Mouse (Mus musculus) left cerebral cortex, adult 8-10 months (tissue): ENCODE measurements around the gene Fbxl14. TPM values are rescaled to one million over a fixed set of nuclear protein-coding genes. Genes with fewer than 3 reads are reported as not detected.
"Not testable (repeated sequence)": the region's sequence is repeated elsewhere in the genome, so short reads cannot be mapped to it uniquely, and the experiment has no call there.

Experiments
- DNase-seq, 2 experiments: peaks; one replicate each; pipeline ENCODE4 v3.0.0; 2022; ENCODE audit warnings: low spot score in 2 of 2
- total RNA-seq, 4 experiments: library from RNA; stranded (reverse); gene quantifications; 2 replicates each; pipeline ENCODE4 v1.2.4; 2022

Fbxl14 gene
- total RNA-seq = 10 to 100 TPM; 31.1 to 35.0 (median 32.7) TPM

- peak in 1 of 2 experiments; percentile 31 for DNase-seq
These were observed at the start of gene Fbxl14 for GRCm38 (mm10) chr6:119479343-119479875. Fbxl14 (plus strand) TSS chr6:119479668.

- peak in 1 of 2 experiments; percentile 30 for DNase-seq
These were observed 49.0 kb upstream of the Fbxl14 start for GRCm38 (mm10) chr6:119430508-119430907.

- DNase-seq = no peak
These were observed 47.6 kb upstream of the Fbxl14 start for GRCm38 (mm10) chr6:119431751-119432324.

- DNase-seq = no peak
These were observed 45.1 kb upstream of the Fbxl14 start for GRCm38 (mm10) chr6:119434394-119434793.

DNA sequence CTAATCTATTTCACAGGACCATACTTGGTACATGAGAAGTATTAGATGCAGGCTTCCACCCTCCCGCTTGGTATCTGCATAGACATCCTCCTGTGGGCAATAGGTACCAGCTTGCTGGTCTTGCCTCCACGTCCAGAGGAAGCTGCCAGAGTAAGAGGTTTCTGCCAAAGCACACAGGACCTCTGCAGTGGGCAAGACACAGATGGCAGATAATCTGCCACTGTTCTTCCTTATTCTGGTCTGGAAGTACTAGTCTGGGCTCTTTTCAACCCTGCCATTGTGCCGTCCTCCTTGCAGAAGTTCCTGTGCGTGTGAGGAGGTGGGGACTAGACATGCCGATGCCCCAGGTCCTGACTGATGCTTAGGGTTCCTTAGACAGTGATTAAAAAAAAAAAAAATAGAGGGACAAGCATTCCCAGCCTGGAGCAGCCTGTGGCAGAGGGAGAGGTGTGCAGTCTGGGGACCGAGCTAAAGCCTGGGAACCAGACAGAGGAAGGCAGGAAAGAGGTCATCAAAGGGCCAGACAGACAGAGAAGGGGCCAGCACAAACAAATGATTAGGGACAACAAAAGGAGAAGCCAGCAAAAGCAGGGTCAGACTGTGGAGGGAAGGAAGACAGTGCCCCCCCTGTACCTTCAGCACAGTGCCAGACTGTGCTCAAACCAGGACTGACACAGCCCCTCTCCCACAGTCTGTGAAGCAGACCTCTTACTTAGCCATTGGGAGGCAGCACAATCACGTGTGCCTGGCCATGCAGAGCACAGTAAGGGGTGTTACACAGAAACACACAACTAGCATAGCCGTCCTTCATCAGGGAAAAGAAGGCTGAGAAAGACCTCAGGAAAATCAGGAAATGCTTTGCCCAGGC, 41.3 kb upstream of the Fbxl14 start:
- no peak for DNase-seq

- not testable (repeated sequence) for DNase-seq
These were observed 36.7 kb upstream of the Fbxl14 start for GRCm38 (mm10) chr6:119442729-119443128.

GRCm38 (mm10) chr6:119443742-119444645, 35.5 kb upstream of the Fbxl14 start:
- peak; percentile 45 to 47 for DNase-seq

GRCm38 (mm10) chr6:119445671-119446607, 33.5 kb upstream of the Fbxl14 start:
- DNase-seq = no peak

DNA sequence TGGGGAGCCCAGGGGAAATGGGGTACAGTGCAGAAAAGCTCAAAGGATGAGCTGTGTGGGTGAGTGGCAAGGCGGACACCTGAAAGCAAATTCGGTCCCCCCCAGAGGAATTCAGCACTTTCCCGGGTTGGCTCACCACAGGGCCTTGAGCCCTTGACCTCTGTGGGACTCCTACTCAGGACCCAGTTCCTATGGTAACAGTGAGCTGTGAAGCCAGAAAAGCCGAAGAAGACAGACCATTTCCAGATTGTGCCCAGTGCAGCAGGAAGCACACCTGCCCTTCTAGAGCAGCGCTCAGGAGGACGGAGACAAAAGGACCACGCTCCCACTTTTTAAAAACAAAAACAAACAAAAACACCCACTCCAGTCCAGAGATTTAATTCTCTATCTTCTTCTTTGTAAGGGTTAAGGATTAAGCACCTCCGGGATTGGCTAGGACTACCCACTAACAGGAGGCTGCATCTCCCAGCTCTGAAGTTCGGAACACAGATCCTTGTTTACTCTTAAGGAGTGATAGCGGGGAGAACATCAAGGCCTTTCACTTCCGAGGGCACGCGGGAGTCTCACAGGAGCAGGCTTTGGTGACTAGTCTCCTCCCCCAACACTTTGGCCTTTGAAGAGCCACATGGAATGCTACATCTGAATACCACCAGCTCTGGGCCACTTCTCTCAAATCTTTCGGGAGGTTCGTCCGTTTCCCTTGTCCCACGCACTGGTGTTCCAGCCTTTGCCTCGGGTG, 31.0 kb upstream of the Fbxl14 start:
- no peak for DNase-seq

DNA sequence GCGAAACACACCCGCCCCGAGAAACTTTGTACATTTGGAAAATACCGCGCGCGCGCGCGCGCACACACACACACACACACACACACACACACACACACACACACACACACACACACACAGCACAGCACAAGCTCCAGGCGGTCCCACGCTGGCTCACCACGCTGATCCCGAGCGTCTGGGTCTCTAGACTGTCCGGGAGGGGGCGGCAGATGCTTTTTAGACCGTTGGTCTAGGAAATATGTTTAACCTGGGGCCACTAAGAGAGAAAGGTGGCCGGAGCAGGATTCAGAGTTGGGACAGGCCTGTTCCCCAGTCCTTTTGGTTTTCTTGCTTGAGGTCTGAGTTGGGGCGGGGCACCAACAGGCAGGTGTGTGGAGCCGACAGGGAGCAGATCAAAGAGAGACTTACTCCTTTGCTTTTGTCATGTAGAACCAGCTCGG, 30.4 kb upstream of the Fbxl14 start:
- no peak for DNase-seq

GRCm38 (mm10) chr6:119450965-119451943, 28.2 kb upstream of the Fbxl14 start:
- DNase-seq = no peak

GRCm38 (mm10) chr6:119451981-119452499, 27.4 kb upstream of the Fbxl14 start:
- peak; percentile 51 to 79 for DNase-seq

GRCm38 (mm10) chr6:119458166-119458565, 21.3 kb upstream of the Fbxl14 start:
- no peak for DNase-seq

- no peak for DNase-seq
These were observed 20.4 kb upstream of the Fbxl14 start for GRCm38 (mm10) chr6:119459041-119459440.

DNA sequence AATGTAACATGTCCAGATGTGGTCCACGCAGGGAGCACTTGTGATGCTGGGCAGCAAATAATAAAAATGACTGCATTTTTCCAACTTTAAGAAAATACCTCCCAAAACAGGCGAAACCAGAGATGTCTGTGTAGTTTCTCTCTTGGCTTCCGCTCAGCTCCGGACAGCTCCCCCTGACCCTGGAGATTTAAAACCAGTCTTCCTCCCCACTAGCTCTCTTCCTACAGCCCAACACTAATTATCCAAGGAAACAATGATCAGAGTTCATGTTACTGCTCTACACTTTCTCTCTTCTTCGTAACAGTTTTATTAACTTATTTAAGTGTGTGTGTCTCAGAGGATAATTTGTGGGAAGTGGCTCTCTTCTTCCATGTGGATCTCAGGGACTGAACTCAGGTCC, 19.1 kb upstream of the Fbxl14 start:
- no peak for DNase-seq

DNA sequence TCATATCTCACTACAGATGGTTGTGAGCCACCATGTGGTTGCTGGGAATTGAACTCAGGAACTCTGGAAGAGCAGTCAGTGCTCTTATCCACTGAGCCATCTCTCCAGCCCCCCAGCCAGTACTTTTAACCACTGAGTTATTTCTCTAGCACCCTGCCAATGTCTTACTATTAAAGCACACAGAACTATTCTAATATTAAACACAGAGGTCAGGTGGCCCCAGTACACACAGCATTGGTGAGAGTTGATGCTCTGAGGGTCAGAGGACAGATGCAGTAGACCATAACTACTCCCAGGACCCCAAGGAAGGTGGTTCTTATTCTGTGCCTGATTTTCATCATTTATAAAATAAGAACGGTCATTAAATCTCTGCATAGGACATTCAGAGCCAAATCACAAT, 13.3 kb upstream of the Fbxl14 start:
- no peak for DNase-seq

- no peak for DNase-seq
These were observed 12.3 kb upstream of the Fbxl14 start for GRCm38 (mm10) chr6:119466921-119467784.
